Mouse (Mus musculus) adrenal gland, adult 8-10 months (tissue): ENCODE results near the gene Zbtb32. TPM values are rescaled to one million over a fixed set of nuclear protein-coding genes. Genes with fewer than 3 reads are reported as not detected.

ENCODE experiments used
- microRNA-seq, 2 experiments: library from miRNA; unstranded; fragments of <30 nt; microRNA quantifications; one replicate each; pipeline ENCODE4 v1.2.0; 2022
- total RNA-seq, 4 experiments: library from RNA; stranded (reverse); gene quantifications; 2 replicates each; pipeline ENCODE4 v1.2.4; 2022

Gene Zbtb32
- total RNA-seq, 4 experiments from 2014 or later, result 0.73 to 1.8 TPM; not detected in 2

Small RNA genes lying within 50 kb of the gene (microRNA-seq; reads per million reads assigned to microRNA genes)
- 1.0 to 1.6 reads per million in 2 experiments for gene Gm38670
- gene Mir3569, result 0.34 to 0.35 reads per million in 2 experiments

Other genes starting within 250 kb of the Zbtb32 start
- gene Lrfn3, start 236.1 kb downstream of the Zbtb32 start, total RNA-seq, result 10 to 100 TPM; 11.5 to 15.8 (median 12.7) TPM
- 10 to 100 TPM; 31.8 to 65.8 (median 51.1) TPM for gene Tyrobp, start 185.1 kb downstream of the Zbtb32 start, total RNA-seq
- gene Hcst, start 179.1 kb downstream of the Zbtb32 start, total RNA-seq, result 1 to 10 TPM in 3 of 4 experiments, under 1 TPM in 1; 0.98 to 2.3 (median 1.4) TPM
- gene Nfkbid, start 177.2 kb downstream of the Zbtb32 start, total RNA-seq, result 1 to 10 TPM in 3 of 4 experiments, under 1 TPM in 1; 0.73 to 2.4 (median 1.7) TPM
- 10 to 100 TPM; 45.2 to 59.3 (median 46.7) TPM for gene Aplp1, start 153.4 kb downstream of the Zbtb32 start, total RNA-seq
- not detected for gene Kirrel2, start 141.2 kb downstream of the Zbtb32 start, total RNA-seq
- not detected for gene Nphs1, start 140.6 kb downstream of the Zbtb32 start, total RNA-seq
- gene Prodh2, start 105.3 kb downstream of the Zbtb32 start, total RNA-seq, result under 1 TPM in 1 of 4 experiments, not detected in 3; 0.56 TPM
- 1 to 10 TPM; 2.2 to 9.4 (median 6.4) TPM for gene Arhgap33, start 63.8 kb downstream of the Zbtb32 start, total RNA-seq
- gene Hspb6, start 46.7 kb downstream of the Zbtb32 start, total RNA-seq, result 10 to 100 TPM; 23.5 to 56.3 (median 32.4) TPM
- 10 to 100 TPM in 2 of 4 experiments, 1 to 10 TPM in 2; 9.1 to 13.4 (median 10.0) TPM for gene Proser3, start 46.6 kb downstream of the Zbtb32 start, total RNA-seq
- 10 to 100 TPM; 56.1 to 65.5 (median 61.7) TPM for gene Lin37, start 39.1 kb downstream of the Zbtb32 start, total RNA-seq
- gene U2af1l4, start 35.6 kb downstream of the Zbtb32 start, total RNA-seq, result 10 to 100 TPM; 70.4 to 83.6 (median 73.1) TPM
- gene Gm49396, start 35.6 kb downstream of the Zbtb32 start, total RNA-seq, result 10 to 100 TPM in 1 of 4 experiments, 1 to 10 TPM in 3; 2.9 to 11.3 (median 7.4) TPM
- 100 to 1,000 TPM; 146 to 179 (median 164) TPM for gene Psenen, start 35.3 kb downstream of the Zbtb32 start, total RNA-seq
- gene Igflr1, start 33.5 kb downstream of the Zbtb32 start, total RNA-seq, result 1 to 10 TPM; 2.1 to 7.9 (median 3.6) TPM
- gene Kmt2b, start 10.2 kb downstream of the Zbtb32 start, total RNA-seq, result 10 to 100 TPM; 36.8 to 65.3 (median 57.0) TPM
- under 1 TPM in 3 of 4 experiments, not detected in 1; 0.27 to 0.34 (median 0.31) TPM for gene Upk1a, start 13.9 kb upstream of the Zbtb32 start, total RNA-seq
- 1,000 to 10,000 TPM in 2 of 4 experiments, 100 to 1,000 TPM in 2; 538 to 1,102 (median 895) TPM for gene Cox6b1, start 27.2 kb upstream of the Zbtb32 start, total RNA-seq
- not detected for gene Etv2, start 36.9 kb upstream of the Zbtb32 start, total RNA-seq
- 10 to 100 TPM; 76.5 to 93.6 (median 85.1) TPM for gene Rbm42, start 51.4 kb upstream of the Zbtb32 start, total RNA-seq
- gene Haus5, start 66.1 kb upstream of the Zbtb32 start, total RNA-seq, result 10 to 100 TPM in 3 of 4 experiments, 1 to 10 TPM in 1; 7.7 to 17.6 (median 12.1) TPM
- gene Pmis2, start 72.7 kb upstream of the Zbtb32 start, total RNA-seq, result under 1 TPM in 1 of 4 experiments, not detected in 3; 0.75 TPM
- 10 to 100 TPM in 1 of 4 experiments, 1 to 10 TPM in 3; 2.5 to 12.3 (median 5.8) TPM for gene 2200002J24Rik, start 100.0 kb upstream of the Zbtb32 start, total RNA-seq
- 10 to 100 TPM in 2 of 4 experiments, 1 to 10 TPM in 2; 2.9 to 15.5 (median 9.4) TPM for gene Atp4a, start 113.3 kb upstream of the Zbtb32 start, total RNA-seq
- 100 to 1,000 TPM; 179 to 210 (median 202) TPM for gene Tmem147, start 130.6 kb upstream of the Zbtb32 start, total RNA-seq
- not detected for gene Gapdhs, start 144.8 kb upstream of the Zbtb32 start, total RNA-seq
- gene Sbsn, start 152.6 kb upstream of the Zbtb32 start, total RNA-seq, result 100 to 1,000 TPM; 213 to 399 (median 309) TPM
- gene Dmkn, start 164.8 kb upstream of the Zbtb32 start, total RNA-seq, result 1 to 10 TPM; 2.7 to 4.6 (median 4.2) TPM
- gene Krtdap, start 189.0 kb upstream of the Zbtb32 start, total RNA-seq, result not detected
- gene Ffar2, start 224.9 kb upstream of the Zbtb32 start, total RNA-seq, result 1 to 10 TPM; 1.6 to 9.0 (median 2.6) TPM